Mouse (Mus musculus): ENCODE results near the gene Atp5d.

- no peak for TF ChIP-seq CTCF (IDR thresholded peaks at IDR 0.05; ENCODE audit: borderline replicate concordance, extremely low read depth, insufficient read depth, insufficient read length)
- no peak for TF ChIP-seq POLR2A (IDR thresholded peaks at IDR 0.05; ENCODE audit: borderline replicate concordance, extremely low read depth, insufficient read depth, insufficient read length, poor library complexity, severe bottlenecking)
Measured at GRCm38 (mm10) chr10:80139975-80140665, 1.7 kb downstream of the Atp5d start.

Data from brain, embryonic 14.5 days (tissue).